Comparison of ENCODE assay signal across 9 mouse cellular contexts in the genomic region with DNA sequence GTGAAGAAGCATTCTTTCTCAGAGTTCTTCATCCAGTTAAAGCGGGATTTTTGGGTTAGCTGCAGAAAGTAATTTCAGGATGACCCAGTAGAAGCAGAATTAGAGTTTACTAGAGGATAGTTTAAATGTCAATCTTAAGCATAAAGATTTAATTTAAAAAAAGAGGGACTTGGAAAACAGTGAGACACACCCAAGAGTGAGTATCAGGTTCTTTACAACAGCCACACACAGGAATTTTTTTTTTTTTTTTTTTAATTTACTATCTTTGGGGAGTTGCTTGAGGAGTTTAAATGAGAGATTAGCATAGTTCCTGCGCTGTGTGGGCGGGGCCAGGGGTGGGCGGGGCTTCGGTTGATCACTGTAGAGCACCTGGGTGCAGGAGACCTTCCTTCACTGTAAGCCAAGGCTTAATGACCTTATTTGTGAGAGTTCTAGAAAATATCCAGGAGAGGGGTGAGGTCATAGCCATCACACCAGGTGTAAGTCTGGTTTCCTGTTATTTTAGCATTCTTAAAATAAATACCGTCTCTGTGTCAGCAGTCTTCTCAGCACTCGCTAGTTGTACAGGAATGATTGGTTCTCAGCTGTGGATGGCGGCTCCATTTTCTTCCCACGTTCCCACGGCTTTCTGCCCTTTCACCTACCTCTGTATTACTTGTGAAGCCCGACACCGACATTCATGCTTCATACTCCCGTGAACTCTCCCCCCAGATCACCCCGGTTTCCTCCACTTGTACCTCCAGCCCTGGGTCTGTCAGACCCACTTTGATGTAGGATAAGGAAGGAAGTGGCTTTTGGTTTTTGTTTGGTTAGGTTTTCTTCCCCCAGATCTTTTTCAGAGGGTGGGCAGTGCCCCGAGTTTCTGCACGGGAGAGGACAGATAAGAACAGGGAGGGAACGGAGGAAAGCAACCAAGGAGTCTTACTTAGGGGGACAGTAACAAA. TPM values are rescaled to one million over a fixed set of nuclear protein-coding genes. Genes with fewer than 3 reads are reported as not detected.
DNase-seq lines count a peak whose midpoint lies in the region; ATAC-seq and TF ChIP-seq lines count a peak whose summit lies in the region.
"Had no signal": no experiment of that assay in that cellular context is flagged by ENCODE, and none has a peak within 500 bp of the region (broad histone marks: within the 10 kb centered on the region; RNA-seq: fewer than 3 reads in every experiment).

No protein-coding gene starts in this region.

- peak overlapping the region; percentile 31 for H3K4me2 ChIP-seq in kidney, embryonic 16.5 days (replicated peaks; ENCODE audit: low read depth, low read length)
- H3K4me2 ChIP-seq in intestine, embryonic 15.5 days (replicated peaks): peak overlapping the region; percentile 53

- peak overlapping the region; percentile 2 for H3K4me3 ChIP-seq in kidney, embryonic 16.5 days (ENCODE audit: low read length)
- 0 out of 2 replicates have a peak overlapping the region, but pooled peaks have one; percentile 0 for H3K4me3 ChIP-seq in intestine, embryonic 15.5 days (replicated peaks)
- H3K4me3 ChIP-seq in small intestine, adult 2 months (ENCODE audit: low read depth, low read length): peak overlapping the region; percentile 57
- no peak overlapping the region for H3K4me3 ChIP-seq in cerebellum, adult 2 months (replicated peaks; ENCODE audit: insufficient read depth, low read depth, low read length)

- TF ChIP-seq CTCF in small intestine, adult 2 months (IDR thresholded peaks at IDR 0.05; ENCODE audit: extremely low read depth, insufficient read length, insufficient replicate concordance, low read depth, low read length): no peak
- no peak for TF ChIP-seq CTCF in cerebellum, adult 2 months (IDR thresholded peaks at IDR 0.05; ENCODE audit: borderline replicate concordance, insufficient read depth, low read depth, low read length)

- intact Hi-C loops in gastrocnemius, postnatal 36 days (cut with DNase I): loop anchor here (5.0 kb wide), 1 partner anchor 118 kb away; no protein-coding TSS in a partner anchor

- H3K9ac ChIP-seq in kidney, embryonic 16.5 days (replicated peaks; ENCODE audit: low read length): no peak overlapping the region; the same call in 1 of the 2 replicates
- H3K9ac ChIP-seq in intestine, embryonic 15.5 days: no peak overlapping the region

- DNase-seq in kidney, postnatal 14 days: no peak
- peak; percentile 72 for DNase-seq in T-cell, adult 2 months (ENCODE audit: low spot score)
- DNase-seq in right cerebral cortex, adult 18-20 months: no peak
- no peak for DNase-seq in cerebellum, adult 2 months
- DNase-seq in gastrocnemius, postnatal 36 days: no peak
- DNase-seq: cerebellum, adult 8-10 months had no signal

- ATAC-seq in kidney, embryonic 16.5 days (ENCODE audit: low FRiP score, low TSS enrichment): peak; percentile 72; the same call in 1 of the 2 replicates
- ATAC-seq in intestine, embryonic 15.5 days: peak; percentile 84

- no peaks in the 10 kb centered on the region for H3K36me3 ChIP-seq in kidney, embryonic 16.5 days (ENCODE audit: insufficient read depth, low read length)
- no peaks in the 10 kb centered on the region for H3K36me3 ChIP-seq in intestine, embryonic 15.5 days
- H3K36me3 ChIP-seq in small intestine, adult 2 months (ENCODE audit: control insufficient read depth, insufficient read depth, low read length): no peaks in the 10 kb centered on the region

- no peaks in the 10 kb centered on the region for H3K9me3 ChIP-seq in kidney, embryonic 16.5 days (ENCODE audit: low read length)
- H3K9me3 ChIP-seq in intestine, embryonic 15.5 days: no peaks in the 10 kb centered on the region

- no peak for TF ChIP-seq POLR2A in small intestine, adult 2 months (IDR thresholded peaks at IDR 0.05; ENCODE audit: low read depth, low read length)
- no peak for TF ChIP-seq POLR2A in cerebellum, adult 2 months (IDR thresholded peaks at IDR 0.05; ENCODE audit: borderline replicate concordance, insufficient read depth, low read length)

- H3K27me3 ChIP-seq in kidney, embryonic 16.5 days (ENCODE audit: insufficient read depth, low read length): 0 out of 2 replicates have a peak, but pooled peaks cover 2% of the 10 kb centered on the region
- no peaks in the 10 kb centered on the region for H3K27me3 ChIP-seq in intestine, embryonic 15.5 days (replicated peaks)
- H3K27me3 ChIP-seq in small intestine, adult 2 months (ENCODE audit: control insufficient read depth, insufficient read depth, low read length): no peaks in the 10 kb centered on the region
- no peaks in the 10 kb centered on the region; the same call in 1 of the 2 replicates for H3K27me3 ChIP-seq in cerebellum, adult 2 months (ENCODE audit: control insufficient read depth, insufficient read depth, low read length)

- 14% methylated on average over 17 of the region's 17 CpGs for WGBS in kidney, embryonic 16.5 days
- 17% methylated on average over 17 of the region's 17 CpGs for WGBS in intestine, embryonic 15.5 days
- WGBS in small intestine, adult 2 months: 9% methylated on average over 17 of the region's 17 CpGs
- 52% methylated on average over 17 of the region's 17 CpGs for WGBS in cerebellum, adult 2 months

- no peak overlapping the region for H3K27ac ChIP-seq in kidney, embryonic 16.5 days (ENCODE audit: low read length)
- H3K27ac ChIP-seq in intestine, embryonic 15.5 days: no peak overlapping the region
- H3K27ac ChIP-seq in small intestine, adult 2 months (ENCODE audit: insufficient read depth, low read depth, low read length): no peak overlapping the region
- H3K27ac ChIP-seq in cerebellum, adult 2 months (ENCODE audit: insufficient read depth, low read length): no peak overlapping the region

- peaks cover 9% of the 10 kb centered on the region; the same call in 1 of the 2 replicates for H3K4me1 ChIP-seq in kidney, embryonic 16.5 days (ENCODE audit: insufficient read depth, low read length)
- no peaks in the 10 kb centered on the region for H3K4me1 ChIP-seq in intestine, embryonic 15.5 days (replicated peaks)
- H3K4me1 ChIP-seq in small intestine, adult 2 months (ENCODE audit: control insufficient read depth, insufficient read depth, insufficient read length, low read length): no peaks in the 10 kb centered on the region
- H3K4me1 ChIP-seq in cerebellum, adult 2 months (ENCODE audit: control insufficient read depth, insufficient read depth, low read length): peaks cover 14% of the 10 kb centered on the region

RNA-seq across cellular contexts. Expression of a gene that starts 6.6 kb away (rescaled TPM):
- polyA plus RNA-seq in kidney, embryonic 16.5 days (2015; fragmentation: Nextera tagmentation; extraction: Ambion mirVana): 39.5 and 40.7 TPM in 2 replicates
- 32.1 and 32.3 TPM in 2 replicates for polyA plus RNA-seq in intestine, embryonic 15.5 days (2015; fragmentation: Nextera tagmentation; extraction: Ambion mirVana)
- 7.2 and 14.0 TPM in 2 replicates for polyA plus RNA-seq in small intestine, adult 2 months (2012; rRNA removed)
- polyA plus RNA-seq in cerebellum, adult 2 months (2012; rRNA removed): 17.3 and 17.7 TPM in 2 replicates
- 10 to 100 TPM; 61.5 to 63.0 TPM for total RNA-seq in gastrocnemius, postnatal 36 days (2021)

RNA-seq across cellular contexts. Expression of a gene that starts 56.7 kb away (rescaled TPM):
- polyA plus RNA-seq in kidney, embryonic 16.5 days (2015; fragmentation: Nextera tagmentation; extraction: Ambion mirVana): 39.9 and 42.9 TPM in 2 replicates
- 35.4 and 39.7 TPM in 2 replicates for polyA plus RNA-seq in intestine, embryonic 15.5 days (2015; fragmentation: Nextera tagmentation; extraction: Ambion mirVana)
- polyA plus RNA-seq in small intestine, adult 2 months (2012; rRNA removed): 26.9 and 82.8 TPM in 2 replicates
- polyA plus RNA-seq in cerebellum, adult 2 months (2012; rRNA removed): 8.4 and 10.8 TPM in 2 replicates
- 1 to 10 TPM; 2.3 to 3.2 TPM for total RNA-seq in gastrocnemius, postnatal 36 days (2021)
